Mouse (Mus musculus) testis, adult 2 months (tissue): ENCODE results near the gene Rragd.

ENCODE experiments used
- CTCF ChIP-seq: fragments of 200-500 bp; IDR thresholded peaks from 2 replicates; pipeline ENCODE4 v1.5.1; 2012; ENCODE audit warnings: low read depth, mild to moderate bottlenecking, inconsistent platforms, low read length, moderate library complexity; ENCODE audit not compliant: control insufficient read depth, insufficient read depth, insufficient replicate concordance
- POLR2A ChIP-seq: fragments of 200-500 bp; IDR thresholded peaks from 2 replicates; pipeline ENCODE4 v1.6.1; 2012; ENCODE audit warnings: low read depth, mild to moderate bottlenecking, inconsistent platforms, low read length, moderate library complexity; ENCODE audit not compliant: control insufficient read depth

DNA sequence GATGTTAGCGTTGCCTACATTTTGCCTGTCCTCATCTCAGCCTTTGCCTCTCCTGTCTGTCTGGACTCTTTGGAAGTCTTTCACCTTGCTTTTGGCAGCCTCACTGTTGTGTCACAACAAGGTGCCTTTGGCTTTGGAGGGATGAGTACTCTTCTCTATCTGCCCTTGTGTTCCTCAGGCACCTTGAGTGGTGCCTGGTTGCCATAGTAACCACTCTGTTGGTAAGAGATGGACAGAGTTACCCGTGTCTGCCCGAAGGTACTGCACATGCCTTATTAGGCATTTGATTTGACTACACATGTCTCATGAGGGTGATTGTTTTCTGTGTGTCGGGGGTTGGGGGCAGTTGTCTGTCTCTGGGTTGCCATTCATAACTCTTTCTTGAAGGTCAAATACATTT lies 29.6 kb downstream of the Rragd start:
- TF ChIP-seq POLR2A (no peak), CTCF (no peak)
